Mouse (Mus musculus) thymus, postnatal 0 days (tissue): ENCODE measurements around the gene Pxdn. TPM values are rescaled to one million over a fixed set of nuclear protein-coding genes. Genes with fewer than 3 reads are reported as not detected.

Source experiments
- polyA plus RNA-seq: library from polyadenylated mRNA; unstranded; fragments of >200 nt; fragmentation: Nextera tagmentation; extraction: Ambion mirVana; gene quantifications from 2 replicates; pipeline ENCODE4 v1.2.1, GENCODE M21; 2015

Gene Pxdn
- polyA plus RNA-seq, 1 experiment from 2014 or later: 6.9 TPM

Other genes with a start within 250 kb of the Pxdn start
- not detected in 2 replicates for gene Tpo, start 195.0 kb downstream of the Pxdn start, polyA plus RNA-seq